Mouse (Mus musculus) hindbrain, embryonic 10.5 days (tissue): Measurements from ENCODE around the gene Alkbh2. TPM values are rescaled to one million over a fixed set of nuclear protein-coding genes. Genes with fewer than 3 reads are reported as not detected.

Experiments
- DNase-seq: peaks from one replicate; pipeline ENCODE4 v3.0.0-alpha.2; 2017; ENCODE audit warnings: low spot score
- H3K27ac ChIP-seq: fragments of 300-500 bp; sonication (generic); 2 replicates; pipeline ENCODE4 v1.5.1; 2016; ENCODE audit warnings: mild to moderate bottlenecking, moderate library complexity
- H3K27me3 ChIP-seq: fragments of 300-500 bp; sonication (generic); 2 replicates; pipeline ENCODE4 v1.6.1; 2016; ENCODE audit warnings: mild to moderate bottlenecking; ENCODE audit not compliant: poor library complexity, insufficient read depth, severe bottlenecking
- H3K36me3 ChIP-seq: fragments of 300-500 bp; sonication (generic); 2 replicates; pipeline ENCODE4 v1.6.1; 2016; ENCODE audit warnings: mild to moderate bottlenecking, moderate library complexity
- H3K4me1 ChIP-seq: fragments of 300-500 bp; sonication (generic); replicated peaks from 2 replicates; pipeline ENCODE4 v1.6.1; 2016; ENCODE audit warnings: mild to moderate bottlenecking
- H3K4me3 ChIP-seq: fragments of 300-500 bp; sonication (generic); 2 replicates; pipeline ENCODE4 v1.5.1; 2016; ENCODE audit warnings: mild to moderate bottlenecking, moderate library complexity
- H3K9me3 ChIP-seq: fragments of 300-500 bp; sonication (generic); 2 replicates; pipeline ENCODE4 v1.6.1; 2016; ENCODE audit warnings: mild to moderate bottlenecking, moderate library complexity
- WGBS: fragments of 180-500 bp; shearing (Covaris S2); methylation state at CpG from one replicate; pipeline ENCODE4 v1.1.7; 2016; 5-methylcytosine and 5-hydroxymethylcytosine counted together
- polyA plus RNA-seq: library from polyadenylated mRNA; unstranded; fragments of >200 nt; fragmentation: Nextera tagmentation; extraction: Ambion mirVana; gene quantifications from 2 replicates; pipeline ENCODE4 v1.2.1, GENCODE M21; 2016

Gene Alkbh2
- polyA plus RNA-seq, 1 experiment from 2014 or later = 13.1 TPM

DNA sequence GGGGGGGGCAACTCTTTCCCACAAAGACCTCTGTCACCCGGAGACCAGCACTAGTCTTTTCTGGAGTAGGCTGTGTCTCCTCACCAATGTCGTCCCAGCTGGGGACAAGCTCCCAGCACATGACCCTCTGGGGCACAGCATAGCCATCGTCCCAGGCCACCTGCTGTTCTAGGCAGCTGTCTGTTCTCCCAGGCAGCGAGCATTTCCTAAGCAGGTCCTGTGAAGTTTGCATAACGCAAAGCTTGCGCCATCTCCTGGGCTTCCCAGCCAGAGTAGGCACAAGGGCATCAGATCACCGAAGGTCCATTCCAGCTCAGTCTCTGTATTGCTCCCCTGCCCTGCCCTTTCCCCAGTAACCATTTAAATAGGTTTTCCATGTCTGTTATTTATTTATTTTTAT, 29.2 kb upstream of the Alkbh2 start:
- no peak for DNase-seq
- no peaks in the 10 kb centered on the region for H3K27me3 ChIP-seq
- H3K36me3 ChIP-seq = no peaks in the 10 kb centered on the region
- no peak overlapping the region for H3K27ac ChIP-seq
- no peak overlapping the region for H3K4me3 ChIP-seq
- WGBS = 50% methylated on average over 7 of the region's 7 CpGs
- peaks cover 13% of the 10 kb centered on the region; the same call in 1 of the 2 replicates for H3K4me1 ChIP-seq
- no peaks in the 10 kb centered on the region for H3K9me3 ChIP-seq

- Histone ChIP-seq H3K27me3 (no peaks in the 10 kb centered on the region), H3K4me1 (peaks cover 13% of the 10 kb centered on the region; the same call in 1 of the 2 replicates), H3K4me3 (no peak overlapping the region), H3K27ac (no peak overlapping the region; the same call in 1 of the 2 replicates), H3K9me3 (no peaks in the 10 kb centered on the region), H3K36me3 (no peaks in the 10 kb centered on the region)
- 64% methylated on average over 9 of the region's 9 CpGs for WGBS
- DNase-seq = no peak
Observed at GRCm38 (mm10) chr5:114155168-114155933, 27.3 kb upstream of the Alkbh2 start.

- Histone ChIP-seq H3K36me3 (no peaks in the 10 kb centered on the region), H3K27me3 (no peaks in the 10 kb centered on the region), H3K27ac (no peak overlapping the region), H3K4me1 (peaks cover 13% of the 10 kb centered on the region; the same call in 1 of the 2 replicates), H3K4me3 (no peak overlapping the region), H3K9me3 (no peaks in the 10 kb centered on the region)
- 87% methylated on average over 5 of the region's 5 CpGs for WGBS
- DNase-seq = no peak
Observed at GRCm38 (mm10) chr5:114154765-114155164, 26.7 kb upstream of the Alkbh2 start.

DNA sequence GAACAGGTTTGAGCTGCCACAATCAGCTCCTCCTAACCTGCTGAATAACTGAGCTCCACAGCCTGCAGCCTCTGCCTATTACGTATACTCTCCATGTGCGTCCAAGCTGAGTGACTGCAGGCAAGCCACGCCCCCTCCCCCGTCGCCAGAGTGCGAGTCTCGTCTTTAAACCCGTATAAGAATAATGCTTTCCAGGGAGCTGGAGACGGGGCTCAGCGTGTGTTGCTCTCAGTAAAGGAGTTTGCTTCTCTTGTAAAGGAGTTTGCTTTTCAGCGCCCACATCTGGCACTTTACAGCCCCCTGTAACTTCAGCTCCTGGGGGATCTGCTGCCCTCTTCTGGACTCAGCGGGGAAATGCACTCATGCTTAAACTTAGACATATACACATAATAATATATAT, 25.5 kb upstream of the Alkbh2 start:
- WGBS = 3% methylated on average over 12 of the region's 12 CpGs
- H3K27ac ChIP-seq = no peak overlapping the region
- no peaks in the 10 kb centered on the region for H3K27me3 ChIP-seq
- DNase-seq = peak; percentile 42
- no peaks in the 10 kb centered on the region for H3K9me3 ChIP-seq
- peak overlapping the region; percentile 42 for H3K4me3 ChIP-seq
- no peaks in the 10 kb centered on the region for H3K36me3 ChIP-seq
- peaks cover 13% of the 10 kb centered on the region; the same call in 1 of the 2 replicates for H3K4me1 ChIP-seq

- H3K27ac ChIP-seq = no peak overlapping the region
- 89% methylated on average over 12 of the region's 12 CpGs for WGBS
- no peaks in the 10 kb centered on the region for H3K36me3 ChIP-seq
- H3K4me1 ChIP-seq = peaks cover 13% of the 10 kb centered on the region; the same call in 1 of the 2 replicates
- no peak for DNase-seq
- H3K4me3 ChIP-seq = no peak overlapping the region
- H3K9me3 ChIP-seq = no peaks in the 10 kb centered on the region
- no peaks in the 10 kb centered on the region for H3K27me3 ChIP-seq
Observed at GRCm38 (mm10) chr5:114152359-114153092, 24.5 kb upstream of the Alkbh2 start.

DNA sequence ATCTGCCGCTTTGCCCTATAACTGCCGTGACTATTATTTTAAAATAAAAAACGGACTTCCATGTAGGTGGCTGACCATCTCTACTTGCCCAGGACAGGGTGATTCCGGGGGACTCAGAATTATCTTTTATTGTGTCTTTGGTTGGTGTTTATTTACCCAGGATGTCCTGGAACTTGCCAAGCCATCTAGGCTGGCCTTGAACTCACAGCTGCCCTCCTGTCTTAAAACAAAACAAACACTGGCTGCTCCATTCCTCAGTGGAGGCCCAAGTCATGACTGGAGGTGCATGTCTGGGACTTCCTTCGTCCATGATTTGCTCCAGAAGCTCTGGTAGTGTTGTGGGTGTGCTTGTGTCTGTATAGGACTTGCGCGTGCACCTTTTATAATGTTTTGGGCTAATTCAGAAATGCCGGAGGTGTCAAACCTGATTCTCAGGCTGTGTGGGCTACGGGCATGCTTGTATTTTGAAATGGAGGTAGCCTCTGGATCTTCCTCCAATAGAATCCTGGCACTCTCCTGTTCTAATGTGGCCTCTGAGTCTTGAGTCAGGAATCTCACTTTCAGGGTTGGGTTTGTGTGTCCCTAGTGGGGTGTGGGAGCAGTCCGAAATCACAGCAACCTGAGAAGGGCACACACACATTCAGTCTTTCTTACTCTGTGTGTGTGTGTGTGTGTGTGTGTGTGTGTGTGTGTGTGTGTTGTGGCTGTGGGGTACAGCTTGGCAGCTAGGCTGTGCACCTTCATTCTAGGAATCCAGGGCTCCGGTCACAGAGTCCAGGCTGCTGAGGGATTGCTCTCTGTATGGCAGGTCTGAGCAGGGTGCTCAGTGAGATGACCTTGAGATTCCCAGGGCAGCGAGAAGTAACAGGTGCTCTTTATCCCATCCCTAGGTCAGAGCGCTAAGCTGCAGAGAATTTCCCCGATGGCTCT, 19.3 kb upstream of the Alkbh2 start:
- Histone ChIP-seq H3K4me1 (peaks cover 25% of the 10 kb centered on the region), H3K27me3 (no peaks in the 10 kb centered on the region), H3K27ac (no peak overlapping the region), H3K9me3 (no peaks in the 10 kb centered on the region), H3K36me3 (no peaks in the 10 kb centered on the region), H3K4me3 (no peak overlapping the region)
- 87% methylated on average over 14 of the region's 14 CpGs for WGBS
- DNase-seq = no peak

GRCm38 (mm10) chr5:114146028-114146888, 18.2 kb upstream of the Alkbh2 start, which contains the start of gene Acacb:
Acacb (plus strand) TSS chr5:114146535.
- 39% methylated on average over 19 of the region's 19 CpGs for WGBS
- H3K4me3 ChIP-seq = no peak within 1 kb of the TSS
- H3K27me3 ChIP-seq = no peaks in the 10 kb centered on the region
- H3K36me3 ChIP-seq = no peaks in the 10 kb centered on the region
- DNase-seq = no peak
- peak within 1 kb of the TSS; percentile 12; the same call in 1 of the 2 replicates for H3K27ac ChIP-seq
- H3K9me3 ChIP-seq = no peaks in the 10 kb centered on the region
- H3K4me1 ChIP-seq = peaks cover 25% of the 10 kb centered on the region

DNA sequence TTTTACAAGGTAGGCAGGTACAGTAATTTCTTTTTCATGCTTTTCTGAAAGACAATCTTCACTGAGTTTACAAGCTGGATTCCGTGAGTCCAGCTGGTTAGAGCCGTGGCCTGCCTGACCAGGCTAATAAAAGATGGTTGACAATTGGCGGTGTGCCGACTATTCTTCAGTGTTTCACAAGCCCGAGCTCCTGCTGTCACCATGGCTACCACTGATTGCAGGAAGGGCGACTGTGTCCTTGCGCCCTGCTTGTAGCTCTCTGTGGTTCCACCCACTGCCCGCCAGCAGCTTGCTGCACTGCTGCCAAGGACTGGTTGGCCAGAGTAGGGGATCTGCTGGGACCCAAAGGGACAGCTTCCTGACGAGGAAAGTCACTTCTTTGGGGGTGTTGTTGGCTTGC, 11.2 kb upstream of the Alkbh2 start:
- Histone ChIP-seq H3K4me1 (peaks cover 40% of the 10 kb centered on the region), H3K27ac (peak overlapping the region; percentile 24; the same call in 1 of the 2 replicates), H3K9me3 (no peaks in the 10 kb centered on the region), H3K27me3 (no peaks in the 10 kb centered on the region), H3K36me3 (peaks cover 63% of the 10 kb centered on the region), H3K4me3 (no peak overlapping the region)
- WGBS = 53% methylated on average over 9 of the region's 9 CpGs
- DNase-seq = peak; percentile 40

- WGBS = 81% methylated on average over 21 of the region's 21 CpGs
- H3K36me3 ChIP-seq = peaks cover 68% of the 10 kb centered on the region
- H3K27me3 ChIP-seq = no peaks in the 10 kb centered on the region
- no peaks in the 10 kb centered on the region for H3K9me3 ChIP-seq
- no peak for DNase-seq
- H3K27ac ChIP-seq = peak overlapping the region; percentile 24; the same call in 1 of the 2 replicates
- H3K4me1 ChIP-seq = peaks cover 39% of the 10 kb centered on the region
- H3K4me3 ChIP-seq = no peak overlapping the region
Observed at GRCm38 (mm10) chr5:114138277-114139164, 10.5 kb upstream of the Alkbh2 start.

DNA sequence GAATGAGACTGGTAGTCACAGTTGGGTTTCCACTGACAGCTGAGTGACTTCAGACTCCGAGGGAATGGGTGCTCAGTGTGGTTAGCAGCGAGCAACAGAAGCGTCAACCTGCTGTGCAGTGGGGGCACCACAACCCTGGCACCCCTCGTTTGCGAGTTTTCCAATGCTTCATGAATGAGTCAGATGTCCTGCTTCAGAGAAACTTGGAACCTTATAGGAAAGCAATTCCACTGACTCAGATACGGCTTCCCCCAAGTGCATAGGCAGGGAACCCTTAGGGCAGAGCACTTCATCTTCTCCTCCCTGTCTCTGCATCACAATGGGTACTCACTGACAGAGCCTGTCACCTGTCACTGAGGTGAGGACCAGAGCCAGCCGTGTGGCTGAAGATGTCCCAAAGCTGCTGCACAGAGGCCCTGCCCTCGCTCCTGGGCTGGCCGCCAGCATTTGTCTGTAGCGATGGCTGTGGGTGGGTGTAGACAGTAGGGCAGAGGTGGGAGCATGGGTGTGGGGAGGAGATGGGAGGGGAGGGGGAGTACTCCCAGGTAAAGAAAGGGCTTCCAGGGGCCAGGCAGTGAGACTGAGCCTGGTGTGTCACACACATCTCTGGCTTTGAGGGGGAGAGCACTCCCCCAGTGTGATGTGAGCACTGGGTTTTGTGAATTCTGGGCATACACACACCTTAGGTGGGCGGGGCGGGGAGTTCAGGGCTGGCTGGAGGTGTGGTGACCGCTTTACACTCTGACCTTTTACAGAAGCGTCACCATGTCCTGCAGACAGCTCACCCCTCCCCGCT, 9.7 kb upstream of the Alkbh2 start:
- Histone ChIP-seq H3K4me1 (peaks cover 41% of the 10 kb centered on the region), H3K27me3 (no peaks in the 10 kb centered on the region), H3K9me3 (no peaks in the 10 kb centered on the region), H3K27ac (no peak overlapping the region), H3K36me3 (peaks cover 72% of the 10 kb centered on the region), H3K4me3 (no peak overlapping the region)
- no peak for DNase-seq
- 88% methylated on average over 15 of the region's 15 CpGs for WGBS
